Mouse (Mus musculus) cortical plate, adult 2 months (tissue): ENCODE measurements around the gene Klra4. TPM values are rescaled to one million over a fixed set of nuclear protein-coding genes. Genes with fewer than 3 reads are reported as not detected.
"Not testable (repeated sequence)": the region's sequence is repeated elsewhere in the genome, so short reads cannot be mapped to it uniquely, and the experiment has no call there.

ENCODE experiments used
- H3K27ac ChIP-seq: fragments of 200-500 bp; 2 replicates; pipeline ENCODE4 v1.5.1; 2012; ENCODE audit warnings: low read length, control low read depth, inconsistent platforms; ENCODE audit not compliant: insufficient read depth
- H3K4me1 ChIP-seq: fragments of 200-500 bp; 2 replicates; pipeline ENCODE4 v1.6.1; 2011; ENCODE audit warnings: low read length; ENCODE audit not compliant: control insufficient read depth, insufficient read depth
- H3K4me3 ChIP-seq: fragments of 200-500 bp; 2 replicates; pipeline ENCODE4 v1.5.1; 2011; ENCODE audit warnings: mild to moderate bottlenecking, low read length, control low read depth; ENCODE audit not compliant: insufficient read depth
- CTCF ChIP-seq: fragments of 200-500 bp; IDR thresholded peaks from 2 replicates; pipeline ENCODE4 v1.5.1; 2011; ENCODE audit warnings: mild to moderate bottlenecking, control low read depth, low read length; ENCODE audit not compliant: insufficient read depth; ENCODE audit errors: extremely low read depth
- POLR2A ChIP-seq: fragments of 200-500 bp; IDR thresholded peaks from 2 replicates; pipeline ENCODE4 v1.6.1; 2011; ENCODE audit warnings: mild to moderate bottlenecking, low read length, control low read depth; ENCODE audit not compliant: insufficient read depth; ENCODE audit errors: extremely low read depth
- polyA plus RNA-seq: library from polyadenylated mRNA; depleted of rRNA; stranded (reverse); fragments of >200 nt; gene quantifications from 2 replicates; pipeline ENCODE4 v1.2.3, GENCODE M21; 2012; rRNA removed

Gene Klra4
- not detected in 2 replicates for polyA plus RNA-seq

- H3K4me3 ChIP-seq, H3K27ac ChIP-seq, H3K4me1 ChIP-seq: not testable (repeated sequence)
Measured at GRCm38 (mm10) chr6:130067171-130067570, at the start of gene Klra4. TSS of gene Klra4 (minus strand) at chr6:130067271.

- Histone ChIP-seq H3K27ac (no peak overlapping the region), H3K4me3 (no peak overlapping the region)
- TF ChIP-seq CTCF (no peak), POLR2A (no peak)
Measured at GRCm38 (mm10) chr6:130110485-130110884, 43.4 kb upstream of the Klra4 start.

GRCm38 (mm10) chr6:130102743-130103142 lies 35.7 kb upstream of the Klra4 start:
- not testable (repeated sequence) for H3K4me3 ChIP-seq, H3K27ac ChIP-seq, H3K4me1 ChIP-seq

More at GRCm38 (mm10) chr6:130110485-130110884, 43.4 kb upstream of the Klra4 start:
- no peaks in the 10 kb centered on the region for H3K4me1 ChIP-seq

- Histone ChIP-seq H3K4me1 (no peaks in the 10 kb centered on the region), H3K4me3 (no peak overlapping the region), H3K27ac (no peak overlapping the region)
- TF ChIP-seq CTCF (no peak), POLR2A (no peak)
Measured at GRCm38 (mm10) chr6:130092336-130092948, 25.4 kb upstream of the Klra4 start.

- no peak overlapping the region for H3K4me3 ChIP-seq
- TF ChIP-seq CTCF: no peak
- no peak for TF ChIP-seq POLR2A
- H3K4me1 ChIP-seq: no peaks in the 10 kb centered on the region
- H3K27ac ChIP-seq: no peak overlapping the region
Measured at GRCm38 (mm10) chr6:130065196-130065595, 1.9 kb downstream of the Klra4 start.

GRCm38 (mm10) chr6:130035146-130035545 lies 31.9 kb downstream of the Klra4 start:
- H3K4me3 ChIP-seq, H3K4me1 ChIP-seq, H3K27ac ChIP-seq: not testable (repeated sequence)

- H3K4me1 ChIP-seq, H3K4me3 ChIP-seq, H3K27ac ChIP-seq: not testable (repeated sequence)
Measured at GRCm38 (mm10) chr6:130031493-130032089, 35.5 kb downstream of the Klra4 start.

GRCm38 (mm10) chr6:130026854-130027253 lies 40.2 kb downstream of the Klra4 start, which contains the start of gene Klra6:
TSS of gene Klra6 (minus strand) at chr6:130026954.
- Histone ChIP-seq H3K4me1 (no peaks in the 10 kb centered on the region), H3K27ac (no peak within 1 kb of the TSS), H3K4me3 (no peak within 1 kb of the TSS)
- TF ChIP-seq POLR2A: no peak
- TF ChIP-seq CTCF: no peak

Other genes starting within 250 kb of the Klra4 start
- gene Gm17631, start 204.6 kb downstream of the Klra4 start, polyA plus RNA-seq: not detected in 2 replicates
- not detected in 2 replicates for gene Klra17, start 190.6 kb downstream of the Klra4 start, polyA plus RNA-seq
- not detected in 2 replicates for gene Klra5, start 149.6 kb downstream of the Klra4 start, polyA plus RNA-seq
- not detected in 2 replicates for gene Klra6, start 40.3 kb downstream of the Klra4 start, polyA plus RNA-seq
- gene Klra8, start 62.6 kb upstream of the Klra4 start, polyA plus RNA-seq: 0.11 TPM in 1 of 2 replicates, not detected in the other
- 0.17 TPM in 1 of 2 replicates, not detected in the other for gene Klra9, start 125.8 kb upstream of the Klra4 start, polyA plus RNA-seq
- not detected in 2 replicates for gene Klra7, start 166.1 kb upstream of the Klra4 start, polyA plus RNA-seq
- 0.13 TPM in 1 of 2 replicates, not detected in the other for gene Klra10, start 214.7 kb upstream of the Klra4 start, polyA plus RNA-seq